Mouse (Mus musculus) olfactory bulb, adult 2 months (tissue): ENCODE measurements around the gene Dnajc6. TPM values are rescaled to one million over a fixed set of nuclear protein-coding genes. Genes with fewer than 3 reads are reported as not detected.
A peak's percentile ranks its signal among the peaks of the same experiment; 100 is the strongest.

Experiments
- H3K27ac ChIP-seq: fragments of 200-500 bp; 2 replicates; pipeline ENCODE4 v1.5.1; 2012; ENCODE audit warnings: low read depth, low read length; ENCODE audit not compliant: insufficient read depth
- H3K4me1 ChIP-seq: fragments of 200-500 bp; 2 replicates; pipeline ENCODE4 v1.6.1; 2012; ENCODE audit warnings: low read length; ENCODE audit not compliant: control insufficient read depth, insufficient read depth
- H3K4me3 ChIP-seq: fragments of 200-500 bp; 2 replicates; pipeline ENCODE4 v1.5.1; 2012; ENCODE audit warnings: mild to moderate bottlenecking, low read depth, low read length, moderate library complexity; ENCODE audit not compliant: insufficient read depth
- CTCF ChIP-seq: fragments of 200-500 bp; IDR thresholded peaks from 2 replicates; pipeline ENCODE4 v1.5.1; 2012; ENCODE audit warnings: low read depth, mild to moderate bottlenecking, low read length, moderate library complexity; ENCODE audit not compliant: insufficient read depth
- POLR2A ChIP-seq: fragments of 200-500 bp; IDR thresholded peaks from 2 replicates; pipeline ENCODE4 v1.6.1; 2012; ENCODE audit warnings: mild to moderate bottlenecking, low read depth, low read length, moderate library complexity; ENCODE audit not compliant: insufficient read depth
- WGBS: fragments of 180-500 bp; shearing (Covaris S2); methylation state at CpG from one replicate; pipeline ENCODE4 v1.1.7; 2018; 5-methylcytosine and 5-hydroxymethylcytosine counted together
- polyA plus RNA-seq: library from polyadenylated mRNA; stranded (reverse); fragments of >200 nt; gene quantifications from 2 replicates; pipeline ENCODE4 v1.2.4, GENCODE M21; 2012; ENCODE audit warnings: low replicate concordance; ENCODE audit not compliant: missing spikeins, insufficient read depth, insufficient read length

Dnajc6 gene
- 89.3 TPM in 1 of 2 replicates, not detected in the other for polyA plus RNA-seq

- Histone ChIP-seq H3K27ac (no peak within 1 kb of the TSS), H3K4me3 (peak within 1 kb of the TSS; percentile 89), H3K4me1 (peaks cover 13% of the 10 kb centered on the region)
- under 1% methylated on average over 57 of the region's 57 CpGs for WGBS
- no peak for TF ChIP-seq POLR2A
- TF ChIP-seq CTCF, result no peak
These were observed at the start of gene Dnajc6 for GRCm38 (mm10) chr4:101496534-101497237. Gene Dnajc6 (plus strand): TSS chr4:101496648.

DNA sequence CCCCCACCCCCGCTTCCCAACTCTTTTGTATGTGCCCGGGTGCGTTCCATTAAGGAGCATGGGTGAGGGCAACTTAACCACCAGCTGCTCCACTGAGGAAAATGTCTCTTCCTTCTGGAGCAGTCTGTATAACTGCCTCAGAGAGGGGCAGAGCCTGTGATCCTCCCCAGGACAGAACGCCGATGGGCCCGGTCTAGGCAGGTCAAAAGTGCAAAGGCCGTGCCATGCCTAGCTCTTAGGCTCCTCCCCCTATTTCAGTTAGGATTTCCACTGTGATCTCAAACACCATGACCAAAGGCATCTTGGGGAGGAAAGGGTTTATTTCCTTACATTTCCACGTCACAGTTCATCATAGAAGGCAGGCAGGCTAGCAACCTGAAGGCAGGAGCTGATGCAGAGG, 47.7 kb upstream of the Dnajc6 start:
- H3K27ac ChIP-seq, result no peak overlapping the region
- 95% methylated on average over 8 of the region's 8 CpGs for WGBS

DNA sequence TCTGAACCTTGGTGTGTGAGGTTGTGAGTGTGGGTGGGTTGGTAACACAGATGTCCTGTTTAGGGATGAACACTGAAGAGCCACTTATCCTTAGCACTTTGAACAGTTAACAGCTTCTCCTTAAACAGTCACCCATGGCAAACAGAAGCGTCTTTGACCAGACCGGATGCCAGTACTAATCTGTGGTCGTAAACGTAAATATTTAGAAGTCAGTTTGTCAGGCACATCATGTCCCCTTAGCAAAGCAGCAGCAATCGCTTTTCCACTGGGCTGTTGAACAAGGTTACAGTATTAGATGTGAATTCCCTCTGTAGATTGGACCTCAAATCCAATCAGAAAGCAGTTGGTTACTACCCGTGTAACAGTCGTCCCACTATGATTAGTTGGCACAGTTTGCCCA, 47.1 kb upstream of the Dnajc6 start:
- Histone ChIP-seq H3K4me3 (no peak overlapping the region), H3K4me1 (no peaks in the 10 kb centered on the region; the same call in 1 of the 2 replicates), H3K27ac (no peak overlapping the region)
- WGBS, result 95% methylated on average over 7 of the region's 7 CpGs
- TF ChIP-seq POLR2A, result no peak
- TF ChIP-seq CTCF, result no peak

More for the DNA sequence above, 47.7 kb upstream of the Dnajc6 start:
- TF ChIP-seq CTCF, result no peak
- TF ChIP-seq POLR2A, result no peak
- H3K4me3 ChIP-seq, result no peak overlapping the region
- no peaks in the 10 kb centered on the region; the same call in 1 of the 2 replicates for H3K4me1 ChIP-seq

DNA sequence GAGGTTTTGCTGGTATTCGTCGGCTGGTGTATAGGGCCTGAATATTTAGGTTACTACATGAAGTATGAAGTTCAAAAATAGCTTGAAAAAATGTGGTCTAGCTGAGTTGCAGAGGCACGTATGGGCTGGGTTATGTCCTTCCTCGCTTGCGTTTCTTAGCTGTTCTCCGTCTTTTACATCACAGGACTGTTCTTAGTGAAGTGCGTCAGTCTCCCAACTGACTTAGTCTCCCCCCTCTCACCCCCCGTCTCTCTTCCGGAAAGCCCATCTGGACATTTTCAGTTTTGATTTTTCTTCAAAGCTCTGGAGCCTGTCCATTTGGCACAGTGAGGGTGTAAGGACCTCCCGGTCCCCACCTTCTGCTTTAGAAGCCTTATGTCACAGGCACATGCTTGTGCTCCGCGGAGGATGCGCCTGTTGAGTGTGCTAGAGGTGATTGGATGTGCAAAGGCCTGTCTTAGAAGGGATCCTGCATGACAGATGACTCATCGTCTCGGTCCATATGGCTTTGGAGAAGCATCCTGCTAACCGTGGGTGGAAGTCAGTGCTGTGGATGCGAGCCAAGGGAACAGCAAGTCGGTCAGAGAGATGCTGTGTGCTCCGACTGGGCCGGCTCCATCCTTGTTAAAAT, 46.2 kb upstream of the Dnajc6 start:
- H3K4me3 ChIP-seq, result no peak overlapping the region
- no peaks in the 10 kb centered on the region; the same call in 1 of the 2 replicates for H3K4me1 ChIP-seq
- H3K27ac ChIP-seq, result no peak overlapping the region
- TF ChIP-seq POLR2A (no peak), CTCF (no peak)
- 81% methylated on average over 20 of the region's 20 CpGs for WGBS

- Histone ChIP-seq H3K4me1 (no peaks in the 10 kb centered on the region; the same call in 1 of the 2 replicates), H3K4me3 (no peak overlapping the region), H3K27ac (no peak overlapping the region)
- 94% methylated on average over 4 of the region's 4 CpGs for WGBS
- TF ChIP-seq CTCF, result no peak
- no peak for TF ChIP-seq POLR2A
These were observed 45.4 kb upstream of the Dnajc6 start for GRCm38 (mm10) chr4:101451089-101451488.

DNA sequence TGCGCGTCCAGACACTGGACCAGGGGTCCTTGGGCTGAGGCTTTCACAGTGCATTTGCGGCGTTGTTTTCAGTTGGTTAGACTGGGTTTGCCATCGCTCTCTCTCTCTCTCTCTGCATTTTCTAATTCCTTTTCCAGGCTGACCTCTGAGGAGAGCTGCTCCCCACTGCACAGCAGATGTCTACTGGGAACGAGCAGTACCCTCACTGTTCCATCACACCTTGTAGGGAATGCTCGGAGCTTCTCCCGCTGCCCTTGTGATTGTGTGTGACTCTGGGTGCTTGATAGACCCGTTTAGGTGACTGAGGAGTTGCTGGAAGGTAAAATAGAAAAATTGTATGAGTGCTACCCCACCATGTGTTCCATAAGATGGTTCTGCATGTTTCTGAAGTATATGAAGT, 43.6 kb upstream of the Dnajc6 start:
- 89% methylated on average over 9 of the region's 9 CpGs for WGBS
- no peaks in the 10 kb centered on the region; the same call in 1 of the 2 replicates for H3K4me1 ChIP-seq
- TF ChIP-seq CTCF (no peak), POLR2A (no peak)

DNA sequence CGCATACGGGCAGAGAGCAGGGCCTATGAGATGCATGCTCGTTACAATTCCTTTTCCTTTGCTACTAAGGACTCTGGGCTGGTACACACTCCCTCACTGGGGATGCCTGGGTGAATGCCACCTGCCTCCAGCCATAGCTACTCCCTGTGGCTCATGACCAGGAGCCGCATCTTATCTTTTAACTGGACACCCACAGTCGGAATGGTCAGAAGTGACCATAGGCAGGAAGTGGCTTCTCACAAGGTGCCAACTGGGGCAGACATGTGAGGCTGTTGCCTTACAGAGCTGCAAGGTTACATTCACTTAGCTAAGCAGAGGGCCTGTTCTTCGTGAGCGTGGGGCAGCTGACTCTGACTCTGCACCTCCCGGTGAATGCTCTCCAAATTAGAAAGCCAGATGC, 39.3 kb upstream of the Dnajc6 start:
- TF ChIP-seq CTCF (no peak), POLR2A (no peak)
- 92% methylated on average over 8 of the region's 8 CpGs for WGBS
- H3K4me1 ChIP-seq, result no peaks in the 10 kb centered on the region
- H3K4me3 ChIP-seq, result no peak overlapping the region
- no peak overlapping the region for H3K27ac ChIP-seq

More for the DNA sequence above, 43.6 kb upstream of the Dnajc6 start:
- Histone ChIP-seq H3K27ac (no peak overlapping the region), H3K4me3 (no peak overlapping the region)

DNA sequence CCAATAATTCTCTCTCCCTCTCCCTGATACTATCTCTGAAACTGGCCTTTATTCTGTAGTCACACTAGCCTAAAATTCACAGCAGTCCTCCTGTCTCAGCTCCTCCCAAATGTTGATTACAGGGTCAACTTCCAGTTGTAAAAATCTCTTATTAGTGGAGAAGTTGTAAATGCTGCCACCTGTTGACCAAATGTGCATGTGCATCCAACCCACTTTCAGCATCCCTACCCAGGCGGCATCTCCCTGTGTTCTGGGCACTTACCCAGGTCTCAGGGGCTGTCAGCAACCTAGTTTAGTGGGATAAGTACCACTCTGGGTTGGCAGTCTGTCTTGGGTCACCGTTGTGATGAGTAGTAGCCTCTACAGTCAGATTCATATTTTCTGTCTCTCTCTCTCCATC, 38.1 kb upstream of the Dnajc6 start:
- 36% methylated on average over 2 of the region's 2 CpGs for WGBS
- TF ChIP-seq POLR2A (no peak), CTCF (0 out of 2 replicates have a peak, but pooled peaks have one; percentile 17)
- no peak overlapping the region for H3K27ac ChIP-seq
- H3K4me3 ChIP-seq, result no peak overlapping the region
- H3K4me1 ChIP-seq, result no peaks in the 10 kb centered on the region

DNA sequence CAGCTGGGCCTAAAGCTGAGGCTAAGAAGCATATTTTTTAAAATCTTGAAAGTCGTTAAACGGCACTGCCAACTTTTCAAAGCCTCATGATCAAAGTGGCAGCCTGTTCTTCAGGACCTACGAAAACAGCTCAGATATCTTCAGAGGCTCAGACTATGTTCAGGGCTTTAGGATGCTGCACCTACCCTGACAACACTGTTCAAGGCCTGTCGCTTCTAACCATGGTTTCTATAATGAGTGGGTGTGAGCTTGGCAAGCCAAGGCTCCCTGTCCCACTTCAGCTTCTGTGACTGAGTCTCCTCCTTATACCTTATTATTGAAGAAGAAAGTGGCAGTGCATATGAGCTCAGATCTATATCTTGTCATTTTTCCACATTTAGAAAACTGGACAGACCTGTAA, 37.1 kb upstream of the Dnajc6 start:
- H3K4me3 ChIP-seq, result no peak overlapping the region
- H3K27ac ChIP-seq, result no peak overlapping the region
- WGBS, result 78% methylated on average over 4 of the region's 4 CpGs

More for the DNA sequence above, 37.1 kb upstream of the Dnajc6 start:
- no peaks in the 10 kb centered on the region for H3K4me1 ChIP-seq
- no peak for TF ChIP-seq CTCF
